Mouse (Mus musculus): ENCODE results near the gene Ttc4. TPM values are rescaled to one million over a fixed set of nuclear protein-coding genes. Genes with fewer than 3 reads are reported as not detected.
A peak's percentile ranks its signal among the peaks of the same experiment; 100 is the strongest.

Ttc4 gene
- total RNA-seq, 2 experiments from 2014 or later = 34.8 to 56.3 TPM

DNA sequence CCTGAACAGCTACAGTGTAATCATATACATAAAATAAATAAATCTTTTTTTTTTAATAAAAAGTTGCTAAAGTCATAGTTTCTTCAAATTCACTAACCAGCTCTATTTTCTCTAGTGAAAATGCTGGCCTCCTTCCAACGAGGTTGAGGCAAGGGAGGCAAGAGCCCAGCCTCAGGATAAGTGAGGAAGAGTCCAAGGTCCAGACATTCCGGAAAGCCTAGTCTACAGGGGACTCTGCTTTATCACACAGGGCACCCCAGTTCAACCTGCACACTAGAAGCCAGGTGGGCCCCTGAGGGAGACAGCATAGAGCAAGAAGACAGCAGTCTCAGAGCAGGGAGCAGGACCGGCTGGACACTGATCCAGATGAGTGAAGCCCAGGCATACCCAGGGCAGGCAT, 57.3 kb downstream of the Ttc4 start:
- ATAC-seq (replicated peaks; ENCODE audit: low FRiP score, low TSS enrichment, poor library complexity, severe bottlenecking) = no peak

DNA sequence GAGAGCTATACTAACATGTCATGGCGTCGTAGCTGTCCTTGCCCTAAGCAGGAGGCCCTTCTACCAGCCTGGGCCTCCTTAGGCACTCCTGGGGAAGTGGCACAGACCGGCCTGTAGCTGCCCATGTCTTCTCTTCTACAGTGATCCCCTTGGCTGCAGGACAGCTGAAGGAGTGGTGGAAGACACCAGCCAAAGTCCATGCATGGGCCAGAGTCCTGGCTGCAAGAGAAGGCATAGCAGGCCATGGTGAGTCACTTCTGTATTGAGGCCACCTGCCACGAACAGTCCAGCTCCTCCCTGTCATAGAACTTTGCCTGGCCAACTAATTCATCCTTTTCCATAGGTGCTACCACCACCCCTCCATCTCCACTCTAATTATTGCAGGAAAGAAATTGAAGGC, 59.8 kb downstream of the Ttc4 start:
- ATAC-seq (replicated peaks; ENCODE audit: low FRiP score, low TSS enrichment, poor library complexity, severe bottlenecking) = no peak

DNA sequence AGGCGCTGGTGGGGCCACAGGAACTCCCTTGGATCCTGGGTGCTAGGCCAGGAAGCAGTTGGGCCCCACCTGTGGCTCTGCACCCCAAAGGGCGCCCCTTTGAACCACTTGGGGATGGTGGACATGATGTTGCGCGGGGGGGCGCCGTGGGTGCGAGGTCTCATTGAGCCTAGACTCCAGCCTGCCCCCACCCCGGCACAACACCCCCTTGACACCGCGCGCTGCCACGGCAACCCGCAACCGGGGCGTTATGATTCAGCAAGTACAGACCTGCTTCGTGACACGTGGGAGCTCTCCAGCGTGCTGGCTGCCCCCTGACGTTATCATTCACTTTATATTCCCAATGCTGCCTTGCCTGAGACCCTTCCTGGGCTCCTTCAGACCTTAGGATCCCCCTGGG, 61.7 kb downstream of the Ttc4 start, which contains the start of gene Lexm:
Gene Lexm, minus strand, starts transcription at position 186 of the 400 bp plus-strand sequence.
- no peak for ATAC-seq (replicated peaks; ENCODE audit: low FRiP score, low TSS enrichment, poor library complexity, severe bottlenecking)

DNA sequence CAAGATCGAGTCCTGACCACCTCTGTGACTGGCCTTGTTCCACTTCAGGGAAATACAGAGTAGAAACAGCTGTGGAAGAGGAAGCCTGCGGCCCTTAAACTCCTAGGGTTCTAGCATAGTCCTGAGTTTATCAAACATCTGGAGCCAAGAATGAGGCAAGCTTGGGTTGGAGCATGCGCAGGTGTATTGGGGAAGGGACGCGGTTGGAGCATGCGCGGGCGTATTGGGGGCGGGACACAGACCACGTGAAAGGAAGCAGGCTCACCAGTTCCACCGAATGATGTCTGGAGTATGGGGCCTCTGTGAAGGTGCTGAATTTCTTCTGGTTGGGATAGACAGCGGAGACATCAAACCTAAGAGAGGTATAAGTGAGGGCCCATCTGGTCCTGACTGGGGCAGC, 63.1 kb downstream of the Ttc4 start:
- ATAC-seq (replicated peaks; ENCODE audit: low FRiP score, low TSS enrichment, poor library complexity, severe bottlenecking) = no peak

DNA sequence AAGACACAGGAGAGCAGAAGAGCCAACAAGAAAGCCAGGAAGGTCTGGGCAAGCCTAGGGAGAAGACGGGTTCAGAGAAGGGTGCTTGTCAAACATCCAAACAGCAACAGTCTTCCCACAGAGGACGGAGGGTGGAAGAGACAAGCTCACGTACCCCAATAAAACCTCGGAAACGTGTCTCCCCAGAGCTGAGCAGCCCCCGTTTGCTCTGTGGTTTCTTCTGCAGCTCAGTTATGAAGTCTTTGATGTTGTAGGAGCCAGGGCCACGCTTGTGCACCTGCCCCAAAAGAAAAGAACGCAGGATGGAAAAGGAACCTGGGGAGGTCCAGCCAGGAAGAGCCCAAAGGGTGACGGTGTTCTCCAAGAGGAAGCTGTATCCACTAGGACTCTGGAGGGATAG, 63.9 kb downstream of the Ttc4 start:
- ATAC-seq (replicated peaks; ENCODE audit: low FRiP score, low TSS enrichment, poor library complexity, severe bottlenecking) = no peak

DNA sequence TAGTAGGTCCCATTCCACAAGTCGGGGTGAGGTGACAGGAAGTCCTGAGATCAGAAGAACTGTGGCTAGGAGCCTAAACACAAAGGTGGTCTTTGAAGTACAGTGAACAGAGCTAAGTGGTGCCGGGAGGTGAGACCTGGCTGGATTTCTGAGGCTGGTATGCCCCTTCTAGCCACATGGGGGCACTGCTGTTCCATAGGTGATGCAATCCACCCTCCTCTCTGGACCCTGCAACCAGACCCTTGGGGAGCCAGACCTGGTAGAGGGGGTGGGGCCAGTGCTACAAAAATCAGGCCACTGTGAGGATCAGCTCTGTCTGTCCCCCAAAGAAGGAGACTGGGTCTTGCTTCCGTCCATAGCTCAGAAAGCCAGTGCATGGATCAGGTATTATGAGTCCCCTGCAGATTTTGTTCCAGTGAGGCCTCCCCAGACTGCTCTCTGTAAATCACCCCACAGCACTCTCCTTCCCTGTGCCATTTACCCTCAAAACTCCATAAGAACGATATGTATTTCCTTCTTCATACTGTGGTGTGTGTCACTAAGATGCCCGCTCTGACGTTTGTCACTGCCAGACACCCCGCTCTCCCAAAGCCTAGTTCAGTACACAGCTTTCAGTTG, 64.5 kb downstream of the Ttc4 start:
- peak; percentile 79 for ATAC-seq (replicated peaks; ENCODE audit: low FRiP score, low TSS enrichment, poor library complexity, severe bottlenecking)

DNA sequence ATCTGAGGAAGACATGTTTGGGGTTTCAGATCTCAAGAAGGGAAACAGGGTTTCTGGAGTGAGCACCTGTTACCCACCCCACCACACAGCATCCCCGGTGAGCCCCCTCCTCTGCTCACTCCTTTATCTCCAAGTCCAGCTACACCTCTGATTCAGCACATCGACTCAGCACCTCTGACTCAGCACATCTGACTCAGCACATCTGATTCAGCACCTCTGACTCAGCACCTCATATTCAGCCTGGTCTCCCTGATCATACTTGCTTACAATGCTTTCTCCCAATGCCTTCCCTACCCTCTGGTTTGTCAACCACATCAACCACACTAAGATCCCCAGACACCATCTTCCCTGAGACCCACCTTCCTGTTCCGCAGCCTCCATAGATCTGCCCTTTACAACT, 65.2 kb downstream of the Ttc4 start:
- ATAC-seq (replicated peaks; ENCODE audit: low FRiP score, low TSS enrichment, poor library complexity, severe bottlenecking) = no peak

DNA sequence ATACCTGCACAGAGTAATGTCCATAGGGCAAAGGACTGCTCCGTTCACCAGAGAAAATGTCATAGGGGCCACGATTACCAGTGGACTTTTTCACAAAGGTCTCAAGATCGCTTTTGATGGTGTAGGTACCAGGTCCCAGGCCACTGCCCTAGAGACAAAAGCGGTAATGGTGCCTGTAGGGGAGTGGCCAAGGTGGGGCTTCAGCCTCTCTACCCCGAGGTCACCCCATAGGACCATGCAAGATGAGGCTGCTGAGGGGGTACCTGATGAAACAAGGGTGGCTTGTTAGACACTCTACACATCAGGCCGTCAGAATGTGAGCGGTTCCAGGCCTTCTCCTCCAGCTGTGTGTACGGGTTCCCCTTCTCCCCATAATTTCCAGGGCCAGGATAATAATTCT, 65.6 kb downstream of the Ttc4 start:
- no peak for ATAC-seq (replicated peaks; ENCODE audit: low FRiP score, low TSS enrichment, poor library complexity, severe bottlenecking)

Other genes with a start within 250 kb of the Ttc4 start
- not detected in 2 replicates for gene Pcsk9, start 214.6 kb downstream of the Ttc4 start, total RNA-seq (2014; fragmentation: Nextera tagmentation)
- gene Pcsk9, start 214.6 kb downstream of the Ttc4 start, total RNA-seq (2017) = not detected in 2 replicates
- not detected in 2 replicates for gene Bsnd, start 186.7 kb downstream of the Ttc4 start, total RNA-seq (2014; fragmentation: Nextera tagmentation)
- gene Bsnd, start 186.7 kb downstream of the Ttc4 start, total RNA-seq (2017) = not detected in 2 replicates
- 27.7 and 27.8 TPM in 2 replicates for gene Dhcr24, start 117.9 kb downstream of the Ttc4 start, total RNA-seq (2014; fragmentation: Nextera tagmentation)
- gene Dhcr24, start 117.9 kb downstream of the Ttc4 start, total RNA-seq (2017) = 9.4 and 11.2 TPM in 2 replicates
- gene Lexm, start 61.7 kb downstream of the Ttc4 start, total RNA-seq (2014; fragmentation: Nextera tagmentation) = not detected in 2 replicates
- not detected in 2 replicates for gene Lexm, start 61.7 kb downstream of the Ttc4 start, total RNA-seq (2017)
- gene Ttc22, start 56.5 kb downstream of the Ttc4 start, total RNA-seq (2014; fragmentation: Nextera tagmentation) = not detected in 2 replicates
- not detected in 2 replicates for gene Ttc22, start 56.5 kb downstream of the Ttc4 start, total RNA-seq (2017)
- gene Pars2, start 27.9 kb downstream of the Ttc4 start, total RNA-seq (2014; fragmentation: Nextera tagmentation) = 6.9 and 9.0 TPM in 2 replicates
- gene Pars2, start 27.9 kb downstream of the Ttc4 start, total RNA-seq (2017) = 5.9 and 6.4 TPM in 2 replicates
- gene Mroh7, start 52.0 kb upstream of the Ttc4 start, total RNA-seq (2014; fragmentation: Nextera tagmentation) = not detected in 2 replicates
- not detected in 2 replicates for gene Mroh7, start 52.0 kb upstream of the Ttc4 start, total RNA-seq (2017)
- gene Fam151a, start 54.9 kb upstream of the Ttc4 start, total RNA-seq (2014; fragmentation: Nextera tagmentation) = not detected in 2 replicates
- gene Fam151a, start 54.9 kb upstream of the Ttc4 start, total RNA-seq (2017) = not detected in 2 replicates
- 1.0 and 2.1 TPM in 2 replicates for gene Acot11, start 126.1 kb upstream of the Ttc4 start, total RNA-seq (2014; fragmentation: Nextera tagmentation)
- gene Acot11, start 126.1 kb upstream of the Ttc4 start, total RNA-seq (2017) = 0.99 and 1.0 TPM in 2 replicates
- 104 and 138 TPM in 2 replicates for gene Ssbp3, start 231.8 kb upstream of the Ttc4 start, total RNA-seq (2014; fragmentation: Nextera tagmentation)
- 50.5 and 63.4 TPM in 2 replicates for gene Ssbp3, start 231.8 kb upstream of the Ttc4 start, total RNA-seq (2017)